Comparison of ENCODE assay signal across 7 mouse cellular contexts in the genomic region with DNA sequence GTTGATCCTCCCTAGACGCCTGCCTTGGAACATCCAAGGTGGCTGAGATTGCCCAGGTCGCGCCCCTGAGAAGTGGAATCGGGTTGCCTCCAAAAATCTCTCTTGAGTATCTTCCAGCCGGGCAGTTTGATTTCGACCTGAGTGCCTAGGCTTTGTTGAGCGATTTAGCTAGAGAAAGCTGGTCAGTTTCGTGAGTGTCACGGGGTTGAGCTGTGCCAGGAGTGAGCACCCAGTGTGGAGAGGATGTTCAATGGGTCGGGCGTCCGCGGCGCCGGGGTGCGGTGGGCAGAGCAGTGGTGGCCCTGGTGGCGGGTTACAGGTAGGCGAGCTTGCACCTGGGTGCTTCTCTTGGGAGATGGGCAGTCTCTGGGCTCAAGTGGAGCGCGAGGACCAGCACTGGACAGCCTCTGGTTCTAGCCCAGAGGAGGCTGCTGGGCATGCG. TPM values are rescaled to one million over a fixed set of nuclear protein-coding genes. Genes with fewer than 3 reads are reported as not detected.
DNase-seq lines count a peak whose midpoint lies in the region; TF ChIP-seq lines count a peak whose summit lies in the region.

No protein-coding gene starts in this region.

- H3K27ac ChIP-seq in liver, adult 2 months (replicated peaks; ENCODE audit: insufficient read depth, low read depth, low read length) = no peak overlapping the region

- WGBS in liver, adult 2 months = 2% methylated on average over 21 of the region's 21 CpGs

- no peak overlapping the region for H3K9ac ChIP-seq in liver, adult 2 months (ENCODE audit: low read depth, low read length)

- no peaks in the 10 kb centered on the region for H3K36me3 ChIP-seq in liver, adult 2 months (ENCODE audit: control insufficient read depth, insufficient read depth, low read length)

- H3K4me1 ChIP-seq in liver, adult 2 months (ENCODE audit: control insufficient read depth, insufficient read depth, low read length) = no peaks in the 10 kb centered on the region

- no peak for TF ChIP-seq CTCF in liver, adult 2 months (IDR thresholded peaks at IDR 0.05; ENCODE audit: low read depth, low read length)

- H3K79me2 ChIP-seq in liver, adult 2 months (ENCODE audit: control insufficient read depth, insufficient read depth, low read length) = no peaks in the 10 kb centered on the region

- H3K27me3 ChIP-seq in liver, adult 2 months (ENCODE audit: control insufficient read depth, insufficient read depth, low read length) = peaks cover 14% of the 10 kb centered on the region

- TF ChIP-seq POLR2A in liver, adult 2 months (IDR thresholded peaks at IDR 0.05; ENCODE audit: extremely low read depth, insufficient read depth, low read length) = no peak

- peak overlapping the region; percentile 50 for H3K4me3 ChIP-seq in liver, adult 2 months (ENCODE audit: insufficient read depth, low read depth, low read length)

- no peak for DNase-seq in liver, adult 2 months (ENCODE audit: extremely low read depth, low read depth, low spot score)
- DNase-seq in liver = no peak
- peak; percentile 52 for DNase-seq in cerebellum, adult 9-11 months
- DNase-seq in frontal cortex, postnatal 10 days (ENCODE audit: low spot score in 2 of 2) = peak; percentile 23 to 52
- peak; percentile 28 to 35 for DNase-seq in layer of hippocampus, adult 8-10 months (ENCODE audit: low spot score in 2 of 2)
- DNase-seq in lung, postnatal 4 days = peak; percentile 17 to 44
- peak; percentile 3 for DNase-seq in yolk sac, embryonic 10.5 days (ENCODE audit: low spot score)

RNA-seq across cellular contexts. Expression of a gene that starts 1.9 kb away (rescaled TPM):
- total RNA-seq in liver, adult 2 months (2014; rRNA removed) = 1.0 and 1.8 TPM in 2 replicates
- polyA plus RNA-seq in liver, adult 2 months (2012; rRNA removed) = 0.16 and 0.33 TPM in 2 replicates
- 100 to 1,000 TPM; 156 to 185 (median 171) TPM for total RNA-seq in layer of hippocampus, adult 8-10 months (2022)

Comparison
In these comparisons a context has a peak if more than half of its experiments do, and no peak if none do; other contexts are left out.
1. DNase-seq: peak in cerebellum, adult 9-11 months (single experiment), frontal cortex, postnatal 10 days (2 of 2), layer of hippocampus, adult 8-10 months (2 of 2), lung, postnatal 4 days (2 of 2) and yolk sac, embryonic 10.5 days (single experiment); none in liver, adult 2 months (single experiment) and liver (single experiment).
2. RNA of a gene that starts 1.9 kb away (total RNA-seq): 156 to 185 TPM in layer of hippocampus, adult 8-10 months; 1.0 to 1.8 TPM in liver, adult 2 months; every median in the first group is over 10 times any median in the second.